Mouse (Mus musculus): ENCODE data around the gene Noc4l.

The Noc4l gene

GRCm38 (mm10) chr5:110608941-110609340, 44.3 kb downstream of the Noc4l start:
- DNase-seq = no peak

GRCm38 (mm10) chr5:110608336-110608735, 44.9 kb downstream of the Noc4l start:
- no peak for DNase-seq

DNA sequence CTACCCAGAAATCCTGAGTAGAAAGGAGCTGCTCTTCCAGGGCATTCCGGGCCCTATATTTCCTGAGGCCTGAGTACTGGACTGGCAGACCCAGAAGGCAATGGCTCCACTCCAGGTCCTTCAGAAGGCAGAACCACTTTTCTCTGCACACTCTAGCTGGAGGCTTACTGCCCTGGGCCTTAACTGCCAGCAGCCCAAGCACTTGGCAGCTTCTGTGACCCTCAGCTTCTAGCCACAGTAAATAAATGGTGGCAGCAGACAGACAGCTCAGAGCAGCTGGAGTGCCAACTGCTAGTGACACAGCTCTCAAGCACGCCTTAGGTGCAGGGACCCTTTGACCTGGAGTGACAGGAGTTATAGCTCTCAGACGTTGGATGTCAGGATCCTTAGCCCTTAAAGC, 45.5 kb downstream of the Noc4l start:
- DNase-seq = no peak

DNA sequence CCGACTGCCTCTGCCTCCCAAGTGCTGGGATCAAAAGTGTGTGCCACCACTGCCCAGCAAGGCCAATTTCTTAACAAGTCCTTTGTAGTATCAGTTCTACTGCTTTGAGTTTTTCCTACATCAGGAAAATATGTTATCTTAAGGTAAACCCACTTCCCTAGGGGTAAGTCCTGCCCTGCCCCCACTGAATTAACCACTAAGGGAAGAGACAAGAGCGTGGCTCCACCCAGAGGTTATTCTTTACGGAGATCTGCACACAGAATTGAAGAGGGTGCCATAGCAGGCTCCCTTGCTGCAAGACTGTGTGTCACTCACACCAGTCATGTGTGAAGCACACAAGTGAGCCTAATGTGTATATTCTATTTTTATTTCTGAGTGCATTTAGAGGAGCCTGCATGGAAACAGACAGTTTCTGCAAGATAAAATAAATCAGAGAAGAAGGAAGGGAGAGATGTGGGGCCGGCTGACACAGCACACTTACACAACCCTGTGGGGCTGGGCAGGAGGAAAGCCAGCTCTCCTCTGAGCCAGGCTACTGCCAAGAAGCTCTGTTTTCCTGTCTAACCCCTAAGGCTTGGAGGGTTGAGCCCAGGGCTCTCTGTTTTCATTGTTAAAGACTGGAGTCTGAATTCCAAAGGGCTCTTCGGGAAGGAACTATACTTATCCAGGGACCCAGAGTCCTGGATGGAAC, 47.5 kb downstream of the Noc4l start:
- no peak for DNase-seq

DNA sequence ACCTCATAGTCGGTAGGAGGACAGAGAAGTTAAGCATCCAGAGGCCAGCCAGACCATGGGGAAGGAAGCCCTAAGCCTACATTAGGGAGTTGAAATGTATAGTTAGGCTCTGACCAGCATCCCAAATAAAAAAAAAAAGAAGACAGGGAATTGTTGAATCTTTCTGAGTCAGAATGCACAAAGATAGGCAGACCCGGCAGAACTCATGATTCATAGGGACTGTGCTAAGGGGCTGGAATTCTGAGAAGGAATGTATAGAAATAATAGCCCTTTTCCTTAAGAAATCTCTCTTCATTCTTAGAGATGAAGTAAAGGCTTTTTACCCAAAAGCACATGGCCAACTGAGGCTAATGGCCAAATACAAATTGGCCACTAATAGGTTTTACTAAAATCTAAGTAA, 48.9 kb downstream of the Noc4l start:
- no peak for DNase-seq

GRCm38 (mm10) chr5:110603016-110603685, 50.1 kb downstream of the Noc4l start:
- no peak for DNase-seq
